Mouse (Mus musculus) lung, embryonic 16.5 days (tissue): ENCODE measurements at regions not wholly inside any gene's neighbourhood (a gene's known extent, or its start where the extent isn't known, plus 50 kb on each side); places are given as distances from the start of the nearest gene placed in this dataset.

ENCODE experiments used
- ATAC-seq: fragments of 200-750 bp; cut with Nextera tagmentation; 2 replicates; pipeline ENCODE4 v1.8.0; 2017; ENCODE audit warnings: low read depth, mild to moderate bottlenecking, moderate library complexity
- H3K27ac ChIP-seq: fragments of 300-500 bp; sonication (generic); 2 replicates; pipeline ENCODE4 v1.5.1; 2014; ENCODE audit warnings: mild to moderate bottlenecking, control low read depth, low read length
- H3K27me3 ChIP-seq: fragments of 300-500 bp; sonication (generic); 2 replicates; pipeline ENCODE4 v1.6.1; 2014; ENCODE audit warnings: low read depth, low read length, mixed read lengths; ENCODE audit not compliant: control insufficient read depth, insufficient read depth
- H3K36me3 ChIP-seq: fragments of 300-500 bp; sonication (generic); 2 replicates; pipeline ENCODE4 v1.6.1; 2014; ENCODE audit warnings: low read length; ENCODE audit not compliant: control insufficient read depth, insufficient read depth
- H3K4me1 ChIP-seq: fragments of 300-500 bp; sonication (generic); replicated peaks from 2 replicates; pipeline ENCODE4 v1.6.1; 2014; ENCODE audit warnings: low read length, mixed read lengths; ENCODE audit not compliant: control insufficient read depth, insufficient read depth
- H3K4me2 ChIP-seq: fragments of 300-500 bp; sonication (generic); 2 replicates; pipeline ENCODE4 v1.6.1; 2014; ENCODE audit warnings: low read depth, low read length, control low read depth
- H3K4me3 ChIP-seq: fragments of 300-500 bp; sonication (generic); 2 replicates; pipeline ENCODE4 v1.5.1; 2014; ENCODE audit warnings: mild to moderate bottlenecking, low read length, control low read depth
- H3K9ac ChIP-seq: fragments of 300-500 bp; sonication (generic); 2 replicates; pipeline ENCODE4 v1.6.1; 2014; ENCODE audit warnings: low read length, control low read depth
- H3K9me3 ChIP-seq: fragments of 300-500 bp; sonication (generic); 2 replicates; pipeline ENCODE4 v1.6.1; 2016; ENCODE audit warnings: low read length; ENCODE audit not compliant: control insufficient read depth
- whole genome bisulfite sequencing: fragments of 180-500 bp; shearing (Covaris S2); extraction: QIAGEN DNeasy Blood & Tissue Kit; methylation state at CpG from one replicate; pipeline ENCODE4 v1.1.7; 2014; 5-methylcytosine and 5-hydroxymethylcytosine counted together

GRCm38 (mm10) chr1:42755958-42756357, 60.4 kb downstream of the Pou3f3 start:
- no peak overlapping the region for H3K4me3 ChIP-seq
- no peak overlapping the region for H3K9ac ChIP-seq
- no peak for ATAC-seq
- H3K36me3 ChIP-seq = no peaks in the 10 kb centered on the region
- no peaks in the 10 kb centered on the region for H3K27me3 ChIP-seq
- no peaks in the 10 kb centered on the region for H3K4me1 ChIP-seq
- no peak overlapping the region for H3K27ac ChIP-seq
- H3K9me3 ChIP-seq = no peaks in the 10 kb centered on the region
- 57% methylated on average over 5 of the region's 5 CpGs for WGBS
- no peak overlapping the region for H3K4me2 ChIP-seq

GRCm38 (mm10) chr1:42756497-42756896, 60.9 kb downstream of the Pou3f3 start:
- Histone ChIP-seq H3K4me3 (no peak overlapping the region), H3K4me2 (no peak overlapping the region), H3K27ac (no peak overlapping the region), H3K9ac (no peak overlapping the region), H3K9me3 (no peaks in the 10 kb centered on the region), H3K36me3 (no peaks in the 10 kb centered on the region), H3K4me1 (no peaks in the 10 kb centered on the region), H3K27me3 (no peaks in the 10 kb centered on the region)
- no peak for ATAC-seq

- peak; percentile 91 for ATAC-seq
- H3K9ac ChIP-seq = no peak overlapping the region
- 38% methylated on average over 2 of the region's 2 CpGs for WGBS
These were observed 67.9 kb downstream of the Pou3f3 start for GRCm38 (mm10) chr1:42763447-42763846.

GRCm38 (mm10) chr1:42764048-42764447, 68.5 kb downstream of the Pou3f3 start:
- Histone ChIP-seq H3K9ac (no peak overlapping the region), H3K27me3 (no peaks in the 10 kb centered on the region), H3K9me3 (no peaks in the 10 kb centered on the region), H3K4me2 (no peak overlapping the region), H3K36me3 (no peaks in the 10 kb centered on the region), H3K27ac (no peak overlapping the region), H3K4me3 (no peak overlapping the region), H3K4me1 (no peaks in the 10 kb centered on the region; the same call in 1 of the 2 replicates)
- no peak for ATAC-seq
- 56% methylated on average over 2 of the region's 2 CpGs for WGBS

More at GRCm38 (mm10) chr1:42763447-42763846, 67.9 kb downstream of the Pou3f3 start:
- Histone ChIP-seq H3K27me3 (no peaks in the 10 kb centered on the region), H3K4me2 (no peak overlapping the region), H3K4me1 (no peaks in the 10 kb centered on the region; the same call in 1 of the 2 replicates), H3K9me3 (no peaks in the 10 kb centered on the region), H3K27ac (no peak overlapping the region), H3K36me3 (no peaks in the 10 kb centered on the region), H3K4me3 (no peak overlapping the region)

- H3K27ac ChIP-seq = no peak overlapping the region
- H3K27me3 ChIP-seq = no peaks in the 10 kb centered on the region
- H3K9me3 ChIP-seq = no peaks in the 10 kb centered on the region
- H3K4me2 ChIP-seq = no peak overlapping the region
- no peaks in the 10 kb centered on the region for H3K4me1 ChIP-seq
- no peak overlapping the region for H3K4me3 ChIP-seq
- WGBS = 72% methylated on average over 9 of the region's 9 CpGs
- no peaks in the 10 kb centered on the region for H3K36me3 ChIP-seq
- no peak overlapping the region for H3K9ac ChIP-seq
- no peak for ATAC-seq
These were observed 74.5 kb downstream of the Pou3f3 start for GRCm38 (mm10) chr1:42770085-42770484.

GRCm38 (mm10) chr1:42772000-42772399, 76.4 kb downstream of the Pou3f3 start:
- 31% methylated on average over 6 of the region's 6 CpGs for WGBS
- no peaks in the 10 kb centered on the region for H3K4me1 ChIP-seq
- no peak overlapping the region for H3K4me2 ChIP-seq
- H3K27me3 ChIP-seq = no peaks in the 10 kb centered on the region
- no peak overlapping the region for H3K27ac ChIP-seq
- no peaks in the 10 kb centered on the region for H3K9me3 ChIP-seq
- ATAC-seq = no peak
- H3K9ac ChIP-seq = no peak overlapping the region
- no peak overlapping the region for H3K4me3 ChIP-seq
- no peaks in the 10 kb centered on the region for H3K36me3 ChIP-seq

- 64% methylated on average over 20 of the region's 20 CpGs for WGBS
- Histone ChIP-seq H3K4me1 (no peaks in the 10 kb centered on the region), H3K27ac (no peak overlapping the region), H3K9ac (no peak overlapping the region), H3K4me3 (no peak overlapping the region), H3K4me2 (no peak overlapping the region), H3K27me3 (no peaks in the 10 kb centered on the region), H3K9me3 (no peaks in the 10 kb centered on the region), H3K36me3 (no peaks in the 10 kb centered on the region)
- ATAC-seq = no peak
These were observed 77.1 kb upstream of the Mrps9 start for GRCm38 (mm10) chr1:42773851-42774464.

GRCm38 (mm10) chr1:42774971-42775892, 75.8 kb upstream of the Mrps9 start:
- Histone ChIP-seq H3K4me1 (no peaks in the 10 kb centered on the region), H3K9me3 (no peaks in the 10 kb centered on the region), H3K27me3 (no peaks in the 10 kb centered on the region), H3K27ac (no peak overlapping the region), H3K4me3 (no peak overlapping the region), H3K4me2 (no peak overlapping the region), H3K36me3 (no peaks in the 10 kb centered on the region), H3K9ac (no peak overlapping the region)
- ATAC-seq = no peak
- whole genome bisulfite sequencing = 73% methylated on average over 7 of the region's 7 CpGs

GRCm38 (mm10) chr1:42775893-42776287, 75.1 kb upstream of the Mrps9 start:
- Histone ChIP-seq H3K4me1 (no peaks in the 10 kb centered on the region), H3K27ac (no peak overlapping the region), H3K4me3 (no peak overlapping the region), H3K36me3 (no peaks in the 10 kb centered on the region), H3K4me2 (no peak overlapping the region), H3K27me3 (no peaks in the 10 kb centered on the region), H3K9me3 (no peaks in the 10 kb centered on the region), H3K9ac (no peak overlapping the region)
- no peak for ATAC-seq
- WGBS = 87% methylated on average over 2 of the region's 2 CpGs
